Mouse (Mus musculus): ENCODE data around the gene Cep295. TPM values are rescaled to one million over a fixed set of nuclear protein-coding genes. Genes with fewer than 3 reads are reported as not detected.
"Not testable (repeated sequence)": the region's sequence is repeated elsewhere in the genome, so short reads cannot be mapped to it uniquely, and the experiment has no call there.

Cep295 gene
- polyA plus RNA-seq, 1 experiment = 76.7 TPM

DNA sequence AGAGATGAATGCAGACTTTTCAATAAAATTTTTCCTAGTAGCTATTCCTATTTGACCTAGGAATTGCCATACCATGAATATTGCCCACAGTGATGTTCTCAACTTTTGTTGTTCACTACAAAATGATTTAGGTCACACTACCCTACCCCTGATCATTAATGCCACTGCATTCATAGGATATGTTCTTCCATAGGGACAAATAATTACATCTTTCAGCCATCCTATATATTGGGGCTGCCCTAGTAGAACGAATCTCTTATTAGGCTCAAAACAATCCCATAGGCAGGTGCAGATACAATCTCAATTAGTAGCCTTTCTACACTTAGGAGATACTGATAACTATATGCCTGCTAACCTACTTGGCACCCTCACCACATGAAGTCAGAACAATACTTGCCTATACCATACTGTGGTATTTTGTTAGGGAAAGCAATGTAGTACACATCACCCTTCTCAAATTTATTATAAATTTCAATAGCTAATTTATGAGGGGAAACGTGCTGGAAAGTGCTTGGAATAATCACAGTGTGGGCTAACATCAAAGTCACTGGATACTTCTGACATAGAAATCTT is 39.3 kb downstream of the Cep295 start:
- H3K36me3 ChIP-seq (ENCODE audit: control insufficient read depth, insufficient read depth, low read length, poor library complexity, severe bottlenecking) = peaks cover 51% of the 10 kb centered on the region
- no peaks in the 10 kb centered on the region for H3K27me3 ChIP-seq (ENCODE audit: control insufficient read depth, insufficient read depth, low read length, poor library complexity, severe bottlenecking)
- H3K4me3 ChIP-seq (ENCODE audit: low read depth, low read length) = no peak overlapping the region
- no peaks in the 10 kb centered on the region for H3K4me1 ChIP-seq (ENCODE audit: control insufficient read depth, insufficient read depth, low read length)
- no peak overlapping the region for H3K9ac ChIP-seq (ENCODE audit: low read depth, poor library complexity, severe bottlenecking)
- H3K27ac ChIP-seq (ENCODE audit: insufficient read depth, low read length) = no peak overlapping the region
- H3K9me3 ChIP-seq (replicated peaks; ENCODE audit: control insufficient read depth, insufficient read depth, low read length, poor library complexity, severe bottlenecking) = no peaks in the 10 kb centered on the region
- TF ChIP-seq POLR2A (IDR thresholded peaks at IDR 0.05; ENCODE audit: insufficient read depth, low read length) (no peak), CTCF (IDR thresholded peaks at IDR 0.05; ENCODE audit: low read depth, low read length) (no peak), EP300 (IDR thresholded peaks at IDR 0.05; ENCODE audit: insufficient read depth, low read depth, low read length) (no peak)

DNA sequence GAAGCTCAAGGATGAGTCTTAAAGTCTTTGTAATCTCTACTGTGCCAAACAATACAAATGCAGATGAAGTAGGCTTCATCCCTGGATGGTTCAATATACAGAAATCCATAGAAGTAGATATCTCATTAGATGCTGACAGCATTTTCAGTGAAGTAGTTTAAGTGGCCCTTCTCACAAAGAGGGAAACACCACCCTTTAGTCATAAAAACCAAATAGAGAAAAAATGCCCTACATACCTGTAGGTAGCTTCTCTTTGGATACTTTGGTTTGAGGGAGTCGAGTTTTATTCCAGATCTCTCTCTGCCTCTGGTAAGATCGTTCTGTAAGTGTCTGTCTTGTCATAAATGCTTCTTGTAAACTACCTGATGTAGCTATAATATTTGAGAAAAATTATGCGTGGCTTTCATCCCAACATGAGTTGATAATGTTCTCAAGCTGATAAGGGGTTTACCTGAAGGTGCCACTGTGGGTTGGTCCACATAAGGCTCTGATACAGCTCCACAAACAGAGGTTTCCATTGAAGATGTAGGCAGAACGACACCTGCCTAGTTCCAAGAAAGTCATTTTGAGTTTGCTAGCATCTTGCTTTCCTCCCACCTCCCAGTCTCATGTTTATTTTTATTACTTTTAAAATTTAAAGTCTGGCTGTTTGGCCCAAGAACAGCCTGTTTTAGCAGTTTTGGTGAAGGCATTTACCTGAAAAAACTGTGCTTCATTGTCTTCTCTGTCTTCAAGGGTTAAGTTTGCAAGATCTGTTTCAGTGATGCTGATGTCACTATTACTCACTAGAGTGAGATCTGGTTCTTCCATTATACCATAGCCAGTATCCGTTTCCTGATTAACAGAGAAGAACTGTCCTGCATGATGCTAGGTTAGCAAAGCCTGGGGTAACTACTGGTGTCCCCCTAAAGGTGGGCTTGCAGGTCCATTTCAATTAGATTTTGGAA is 40.1 kb downstream of the Cep295 start:
- no peaks in the 10 kb centered on the region for H3K27me3 ChIP-seq (ENCODE audit: control insufficient read depth, insufficient read depth, low read length, poor library complexity, severe bottlenecking)
- no peak overlapping the region for H3K9ac ChIP-seq (ENCODE audit: low read depth, poor library complexity, severe bottlenecking)
- H3K4me3 ChIP-seq (ENCODE audit: low read depth, low read length) = no peak overlapping the region
- no peaks in the 10 kb centered on the region for H3K9me3 ChIP-seq (replicated peaks; ENCODE audit: control insufficient read depth, insufficient read depth, low read length, poor library complexity, severe bottlenecking)
- no peaks in the 10 kb centered on the region for H3K4me1 ChIP-seq (ENCODE audit: control insufficient read depth, insufficient read depth, low read length)
- peaks cover 51% of the 10 kb centered on the region for H3K36me3 ChIP-seq (ENCODE audit: control insufficient read depth, insufficient read depth, low read length, poor library complexity, severe bottlenecking)
- no peak overlapping the region for H3K27ac ChIP-seq (ENCODE audit: insufficient read depth, low read length)
- TF ChIP-seq EP300 (IDR thresholded peaks at IDR 0.05; ENCODE audit: insufficient read depth, low read depth, low read length) = no peak
- TF ChIP-seq POLR2A (IDR thresholded peaks at IDR 0.05; ENCODE audit: insufficient read depth, low read length) = no peak
- TF ChIP-seq CTCF (IDR thresholded peaks at IDR 0.05; ENCODE audit: low read depth, low read length) = no peak

DNA sequence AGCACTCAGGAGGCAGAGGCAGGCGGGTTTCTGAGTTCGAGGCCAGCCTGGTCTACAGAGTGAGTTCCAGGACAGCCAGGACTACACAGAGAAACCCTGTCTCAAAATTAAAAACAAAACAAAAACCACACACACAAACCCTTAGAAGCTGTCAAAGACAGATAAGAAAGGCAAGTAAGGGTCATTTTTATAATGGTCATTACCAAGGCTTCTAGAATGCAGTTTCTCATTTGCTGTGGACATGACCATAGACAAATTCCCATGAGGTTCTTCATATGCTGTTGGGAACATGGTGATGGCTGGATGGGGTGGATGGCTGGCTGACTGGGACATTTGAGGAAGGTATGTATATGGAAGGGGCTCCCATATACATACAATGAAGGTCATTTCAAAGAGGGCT is 41.3 kb downstream of the Cep295 start:
- H3K9me3 ChIP-seq (replicated peaks; ENCODE audit: control insufficient read depth, insufficient read depth, low read length, poor library complexity, severe bottlenecking); H3K4me3 ChIP-seq (ENCODE audit: low read depth, low read length); H3K9ac ChIP-seq (ENCODE audit: low read depth, poor library complexity, severe bottlenecking); H3K27me3 ChIP-seq (ENCODE audit: control insufficient read depth, insufficient read depth, low read length, poor library complexity, severe bottlenecking); H3K4me1 ChIP-seq (ENCODE audit: control insufficient read depth, insufficient read depth, low read length): not testable (repeated sequence)
- peaks cover 52% of the 10 kb centered on the region for H3K36me3 ChIP-seq (ENCODE audit: control insufficient read depth, insufficient read depth, low read length, poor library complexity, severe bottlenecking)
- peak overlapping the region; percentile 33 for H3K27ac ChIP-seq (ENCODE audit: insufficient read depth, low read length)

DNA sequence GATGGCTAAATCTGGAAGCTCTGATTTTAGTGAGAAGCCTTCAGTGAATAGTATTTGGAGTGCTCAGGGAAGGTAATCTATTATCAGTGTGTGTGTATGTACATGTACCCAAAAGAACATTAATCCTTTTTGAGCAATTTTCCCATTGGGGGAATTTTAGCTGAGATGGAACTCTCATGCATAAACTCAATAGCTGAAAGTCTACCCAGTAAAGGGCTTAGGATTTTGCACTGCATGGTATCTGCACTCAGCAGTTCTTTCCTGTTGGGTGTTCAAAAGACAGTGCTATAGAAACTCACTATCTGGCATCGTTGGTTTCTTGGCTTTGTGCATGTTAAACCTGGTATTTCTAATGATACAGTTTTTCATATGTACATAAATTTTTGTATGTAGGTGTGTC is 43.0 kb downstream of the Cep295 start:
- H3K9me3 ChIP-seq (replicated peaks; ENCODE audit: control insufficient read depth, insufficient read depth, low read length, poor library complexity, severe bottlenecking) = no peaks in the 10 kb centered on the region
- no peaks in the 10 kb centered on the region for H3K27me3 ChIP-seq (ENCODE audit: control insufficient read depth, insufficient read depth, low read length, poor library complexity, severe bottlenecking)
- H3K36me3 ChIP-seq (ENCODE audit: control insufficient read depth, insufficient read depth, low read length, poor library complexity, severe bottlenecking) = peaks cover 67% of the 10 kb centered on the region

DNA sequence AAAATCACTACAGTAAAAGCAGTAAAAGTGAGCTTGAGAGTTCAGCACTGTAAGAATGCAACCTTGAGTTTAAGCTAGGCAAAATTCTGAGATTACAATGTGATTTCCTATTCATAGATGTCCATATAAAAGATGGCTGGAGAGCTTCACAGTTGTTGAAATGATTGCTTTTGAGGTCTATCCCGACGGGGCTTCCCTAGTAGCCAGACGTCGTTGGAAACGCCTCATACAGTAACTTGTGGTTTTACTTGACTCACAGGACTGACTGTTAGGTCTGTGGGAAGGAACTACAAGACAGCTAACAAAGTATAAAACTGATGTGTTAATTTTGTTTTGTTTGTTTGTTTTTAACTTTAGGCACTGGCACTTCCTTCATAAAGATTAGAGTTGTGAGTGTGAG is 44.0 kb downstream of the Cep295 start:
- Histone ChIP-seq H3K9me3 (replicated peaks; ENCODE audit: control insufficient read depth, insufficient read depth, low read length, poor library complexity, severe bottlenecking) (no peaks in the 10 kb centered on the region), H3K4me3 (ENCODE audit: low read depth, low read length) (no peak overlapping the region), H3K27me3 (ENCODE audit: control insufficient read depth, insufficient read depth, low read length, poor library complexity, severe bottlenecking) (no peaks in the 10 kb centered on the region), H3K36me3 (ENCODE audit: control insufficient read depth, insufficient read depth, low read length, poor library complexity, severe bottlenecking) (peaks cover 77% of the 10 kb centered on the region), H3K27ac (ENCODE audit: insufficient read depth, low read length) (no peak overlapping the region), H3K9ac (ENCODE audit: low read depth, poor library complexity, severe bottlenecking) (no peak overlapping the region), H3K4me1 (ENCODE audit: control insufficient read depth, insufficient read depth, low read length) (no peaks in the 10 kb centered on the region)
- TF ChIP-seq POLR2A (IDR thresholded peaks at IDR 0.05; ENCODE audit: insufficient read depth, low read length) (no peak), EP300 (IDR thresholded peaks at IDR 0.05; ENCODE audit: insufficient read depth, low read depth, low read length) (no peak), CTCF (IDR thresholded peaks at IDR 0.05; ENCODE audit: low read depth, low read length) (no peak)

More for the DNA sequence above, 43.0 kb downstream of the Cep295 start:
- H3K27ac ChIP-seq (ENCODE audit: insufficient read depth, low read length) = peak overlapping the region; percentile 28; the same call in 1 of the 2 replicates
- TF ChIP-seq EP300 (IDR thresholded peaks at IDR 0.05; ENCODE audit: insufficient read depth, low read depth, low read length) (no peak), POLR2A (IDR thresholded peaks at IDR 0.05; ENCODE audit: insufficient read depth, low read length) (no peak), CTCF (IDR thresholded peaks at IDR 0.05; ENCODE audit: low read depth, low read length) (no peak)
- H3K4me1 ChIP-seq (ENCODE audit: control insufficient read depth, insufficient read depth, low read length) = no peaks in the 10 kb centered on the region
- no peak overlapping the region for H3K9ac ChIP-seq (ENCODE audit: low read depth, poor library complexity, severe bottlenecking)
- no peak overlapping the region for H3K4me3 ChIP-seq (ENCODE audit: low read depth, low read length)
